Mouse (Mus musculus): ENCODE results near the gene Exosc1. TPM values are rescaled to one million over a fixed set of nuclear protein-coding genes. Genes with fewer than 3 reads are reported as not detected.

Exosc1 gene
- total RNA-seq (2021): 10 to 100 TPM; 25.8 to 26.8 TPM
- long read RNA-seq, experiment 1, transcript Exosc1-201 (8 exons, 1,018 nt): major isoform, 17 of 19 reads
- long read RNA-seq, experiment 1, partial matches to known transcripts: 0 of 19 reads
- long read RNA-seq, experiment 1, other reads (novel, unspliced or antisense): 2 of 19 reads
- long read RNA-seq, experiment 2, transcript Exosc1-201 (8 exons, 1,018 nt): major isoform, 25 of 32 reads
- long read RNA-seq, experiment 2, partial matches to known transcripts: 4 of 32 reads
- long read RNA-seq, experiment 2, other reads (novel, unspliced or antisense): 3 of 32 reads

- DNase-seq (ENCODE audit: low spot score in 2 of 2): peak; percentile 97 to 98
Measured at GRCm38 (mm10) chr19:41933179-41934086, at the start of gene Exosc1, which contains the start of gene Zdhhc16. Gene Exosc1 (minus strand): TSS chr19:41933423. Gene Zdhhc16 (plus strand): TSS chr19:41933480.

- DNase-seq (ENCODE audit: low spot score in 2 of 2): no peak
Measured at GRCm38 (mm10) chr19:41982791-41983150, 49.5 kb upstream of the Exosc1 start.

DNA sequence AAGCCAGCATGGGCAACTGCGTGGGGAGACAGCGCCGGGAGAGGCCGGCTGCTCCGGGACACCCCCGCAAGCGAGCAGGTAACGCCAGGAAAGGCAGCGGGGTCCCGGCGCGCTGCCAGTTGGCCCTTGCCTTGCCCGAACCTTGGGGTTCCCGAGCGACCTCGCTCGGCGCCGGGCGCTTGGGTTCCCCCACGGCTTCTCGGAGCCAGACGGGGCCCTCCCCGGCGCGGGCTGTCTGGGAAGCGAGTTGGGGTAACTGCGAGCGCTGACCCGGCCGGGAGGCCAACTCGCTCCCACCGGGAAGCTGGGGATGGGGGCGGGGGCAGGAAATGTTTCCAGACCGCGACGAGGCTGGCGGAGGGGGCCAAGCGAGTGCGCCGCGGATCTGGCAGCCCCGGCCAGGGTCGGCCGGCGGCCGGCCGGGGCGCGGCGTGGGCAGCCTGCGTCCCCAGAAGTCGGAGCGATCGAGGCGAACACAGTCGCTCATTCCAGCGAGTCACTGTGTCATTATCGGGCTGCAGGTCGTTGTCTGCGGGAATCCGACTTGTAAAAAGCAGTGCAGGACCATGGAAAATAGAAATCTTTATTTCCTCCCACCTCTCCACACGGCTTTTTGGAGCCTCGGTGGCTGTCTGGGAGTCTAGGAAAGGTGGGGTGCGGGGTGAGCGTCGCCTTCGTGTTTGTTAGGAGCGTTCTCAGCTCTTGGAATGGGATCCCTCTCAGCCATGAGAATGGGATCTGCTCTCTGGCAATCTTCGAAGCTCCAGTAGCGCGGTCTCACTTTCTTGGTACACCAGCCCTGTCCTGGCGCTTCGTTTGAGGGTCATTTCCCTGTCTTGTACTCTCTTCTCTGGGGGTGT is 48.9 kb upstream of the Exosc1 start:
- DNase-seq (ENCODE audit: low spot score in 2 of 2): peak; percentile 63 to 69

GRCm38 (mm10) chr19:41981595-41981927 is 48.3 kb upstream of the Exosc1 start, which contains the start of gene Ubtd1:
Gene Ubtd1 (plus strand): TSS chr19:41981763.
- no peak for DNase-seq (ENCODE audit: low spot score in 2 of 2)

DNA sequence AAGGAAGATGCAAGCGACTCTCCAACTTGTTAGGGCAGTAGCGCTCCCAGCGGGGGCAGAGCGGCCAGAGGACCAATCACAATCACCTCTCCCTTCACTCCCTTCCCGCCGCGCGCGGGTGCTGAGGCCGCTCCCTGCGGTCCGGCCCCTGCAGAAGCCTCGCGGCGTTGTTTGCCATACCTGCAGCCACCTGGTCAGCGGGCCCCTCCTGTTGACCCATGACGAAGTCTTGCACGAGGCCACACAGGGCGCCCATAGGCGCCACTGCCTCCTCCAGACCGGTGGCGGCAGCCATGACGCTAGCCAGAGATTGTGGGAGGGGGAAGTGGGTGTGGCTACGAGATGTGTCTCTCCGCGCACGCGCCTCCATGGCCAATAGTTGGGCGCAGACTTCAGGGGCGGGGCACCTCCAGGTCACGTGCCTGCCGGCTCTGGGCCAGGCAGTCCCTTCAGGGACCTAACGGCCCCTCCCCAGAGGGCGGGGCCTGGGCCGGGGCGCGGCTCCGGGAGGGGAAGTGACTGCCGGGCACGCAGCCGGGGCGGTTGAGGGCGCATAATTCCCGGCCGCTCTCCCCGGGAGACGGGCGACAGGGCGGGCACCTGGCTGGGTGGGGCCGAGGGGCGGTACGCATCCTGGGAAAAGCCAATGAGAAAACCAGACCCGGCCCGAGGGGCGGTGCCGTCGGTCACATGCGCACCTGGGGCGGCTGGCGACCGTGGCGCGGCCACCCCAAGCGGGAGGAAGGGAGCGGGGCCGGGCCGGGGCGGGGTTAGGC is 47.8 kb upstream of the Exosc1 start, which contains the start of gene Mms19:
Gene Mms19 (minus strand): TSS at position 339 of the 776 bp plus-strand sequence.
- DNase-seq (ENCODE audit: low spot score in 2 of 2): peak; percentile 96 to 97

DNA sequence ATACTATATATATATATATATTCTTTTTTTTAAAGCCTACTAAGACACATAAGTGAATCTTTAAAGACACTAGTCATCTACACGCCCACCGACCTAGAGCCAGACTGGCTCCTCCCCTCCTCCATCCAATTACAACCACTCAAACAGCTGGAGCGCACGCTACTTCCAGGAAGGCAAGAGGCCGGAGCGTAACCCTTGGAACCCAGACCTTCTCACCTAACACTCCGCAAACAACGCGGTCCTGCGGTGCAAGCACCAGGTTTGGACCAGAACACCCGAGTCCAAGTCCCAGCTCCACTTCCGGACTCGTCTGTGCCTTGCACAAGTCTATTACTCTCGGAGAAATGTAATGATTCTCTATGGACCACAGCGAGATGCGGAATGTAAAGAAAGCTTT is 47.2 kb upstream of the Exosc1 start:
- peak; percentile 30 to 45 for DNase-seq (ENCODE audit: low spot score in 2 of 2)

DNA sequence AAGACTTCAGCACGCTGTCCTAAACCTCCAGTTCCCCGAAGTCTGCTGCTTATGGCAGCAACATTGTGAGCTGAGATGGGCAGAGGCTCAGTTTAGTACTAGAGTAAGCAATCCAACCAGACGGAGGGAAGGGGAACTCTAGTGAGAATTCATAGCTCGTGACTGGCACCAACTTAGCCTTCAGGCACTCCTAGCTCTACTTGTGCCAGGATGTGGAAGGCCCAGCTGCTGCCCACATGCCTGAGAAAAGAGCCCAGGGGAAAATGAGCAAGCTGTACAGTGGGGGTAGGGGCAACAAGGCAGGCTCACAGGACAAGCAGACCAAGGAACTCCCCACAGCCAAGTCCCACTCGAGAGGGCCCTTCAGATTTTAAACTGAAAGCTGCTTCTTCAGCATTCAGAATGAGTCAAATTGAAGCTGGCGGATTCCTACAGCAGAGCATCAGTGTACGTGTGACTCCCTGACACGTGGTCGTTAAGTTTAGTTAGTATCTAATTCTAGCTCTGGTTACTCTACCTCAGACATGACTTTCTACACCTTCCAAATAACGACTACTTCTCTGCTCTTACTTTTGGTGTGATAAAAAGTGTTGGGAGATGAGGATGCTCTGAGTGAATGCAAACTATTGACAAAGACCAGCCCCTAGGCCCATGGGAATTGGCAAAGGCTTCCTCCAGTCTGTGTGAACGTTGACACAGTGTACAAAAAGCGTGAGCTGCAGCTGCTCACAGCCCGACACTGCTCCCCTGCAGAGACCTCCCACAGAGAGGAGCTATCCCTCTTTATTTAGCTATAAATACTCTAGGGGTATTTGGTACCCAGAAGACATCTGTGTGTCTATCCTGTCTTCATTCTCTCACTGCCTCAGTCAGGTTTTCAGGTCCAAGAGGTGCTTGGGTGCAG is 40.9 kb upstream of the Exosc1 start:
- DNase-seq (ENCODE audit: low spot score in 2 of 2): no peak

DNA sequence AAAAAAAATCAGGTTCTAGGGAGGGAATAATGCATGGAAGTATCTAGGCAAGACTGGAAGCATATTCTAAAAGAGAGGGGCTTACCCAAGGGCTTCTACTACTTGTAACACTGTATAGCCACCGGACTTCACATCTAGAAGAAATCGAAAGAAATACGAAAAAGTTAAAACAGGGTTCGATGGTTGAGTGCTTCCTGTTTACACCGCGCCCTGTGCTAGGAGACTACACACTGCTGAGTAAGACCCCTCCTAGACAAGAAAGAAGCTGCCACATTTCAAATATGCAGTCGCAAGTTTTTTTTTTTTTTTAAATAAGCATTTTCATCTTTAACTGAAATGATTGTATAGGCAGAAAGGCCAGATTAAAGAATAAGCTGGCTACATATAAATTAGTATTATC is 36.4 kb upstream of the Exosc1 start:
- DNase-seq (ENCODE audit: low spot score in 2 of 2): no peak

GRCm38 (mm10) chr19:41953574-41953973 is 20.4 kb upstream of the Exosc1 start:
- no peak for DNase-seq (ENCODE audit: low spot score in 2 of 2)

- DNase-seq (ENCODE audit: low spot score in 2 of 2): no peak
Measured at GRCm38 (mm10) chr19:41952287-41952686, 19.1 kb upstream of the Exosc1 start.

- no peak for DNase-seq (ENCODE audit: low spot score in 2 of 2)
Measured at GRCm38 (mm10) chr19:41943841-41944240, 10.6 kb upstream of the Exosc1 start.

- no peak for DNase-seq (ENCODE audit: low spot score in 2 of 2)
Measured at GRCm38 (mm10) chr19:41938539-41938938, 5.3 kb upstream of the Exosc1 start.

- DNase-seq (ENCODE audit: low spot score in 2 of 2): no peak
Measured at GRCm38 (mm10) chr19:41935921-41936320, 2.7 kb upstream of the Exosc1 start.

DNA sequence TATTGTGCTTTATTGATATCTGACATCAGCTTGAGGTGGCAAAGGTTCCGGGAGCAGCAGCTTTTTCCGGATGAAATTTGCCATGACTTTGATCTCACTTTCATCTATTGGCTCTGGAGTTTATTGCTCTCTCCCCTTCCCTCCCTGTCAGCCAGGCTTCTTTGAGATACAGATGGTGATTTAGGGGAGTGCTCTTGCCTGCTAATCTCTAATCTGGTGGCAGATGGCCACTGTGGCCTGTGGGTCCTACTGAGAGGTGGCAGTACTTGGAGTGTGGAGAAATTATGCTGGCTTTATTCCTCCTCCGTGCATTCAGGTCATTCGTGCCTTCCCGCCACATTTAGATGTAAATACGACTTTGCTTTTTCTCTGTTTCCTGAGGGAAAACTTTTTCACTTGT is 901 bp upstream of the Exosc1 start:
- no peak for DNase-seq (ENCODE audit: low spot score in 2 of 2)

DNA sequence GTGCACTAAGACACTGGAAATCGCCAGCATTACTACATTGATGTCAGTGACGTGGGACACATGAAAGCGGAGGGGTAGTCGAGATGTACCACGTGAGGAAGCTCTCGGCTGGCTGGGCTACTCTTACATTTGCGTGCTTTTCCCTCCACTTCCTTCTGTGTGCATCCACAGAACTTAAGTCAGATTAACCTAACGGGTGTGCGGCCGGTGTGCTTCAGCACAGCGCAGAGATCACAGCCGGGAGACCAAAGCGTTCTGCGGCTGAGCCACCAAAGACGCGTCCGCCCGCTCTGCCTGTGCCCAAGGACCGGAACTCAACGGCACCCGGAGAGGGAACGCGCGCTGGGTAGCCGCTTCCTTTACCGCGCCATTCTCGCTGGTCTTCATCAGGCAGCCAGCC is 537 bp downstream of the Exosc1 start:
- no peak for DNase-seq (ENCODE audit: low spot score in 2 of 2)

- DNase-seq (ENCODE audit: low spot score in 2 of 2): no peak
Measured at GRCm38 (mm10) chr19:41920412-41921067, 12.7 kb downstream of the Exosc1 start.

DNA sequence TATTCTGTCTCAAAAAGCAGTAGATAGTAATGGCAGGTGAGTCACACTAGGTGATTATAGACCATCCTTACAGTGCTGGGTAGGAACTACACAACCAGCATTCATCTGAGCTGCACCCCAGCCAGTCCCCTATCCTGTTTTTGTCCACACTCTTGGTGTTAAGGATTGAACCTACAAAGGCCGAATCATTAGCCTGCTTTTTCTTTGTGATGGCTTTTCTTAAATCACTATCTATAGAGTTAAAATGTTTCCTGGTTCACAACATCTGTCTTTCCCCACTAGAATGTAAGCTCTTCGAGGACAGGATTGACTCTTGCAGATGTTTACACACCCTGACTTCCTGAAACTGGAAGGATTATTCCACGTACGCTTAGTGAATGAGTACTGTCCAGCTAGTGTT is 13.8 kb downstream of the Exosc1 start:
- no peak for DNase-seq (ENCODE audit: low spot score in 2 of 2)

- DNase-seq (ENCODE audit: low spot score in 2 of 2): no peak
Measured at GRCm38 (mm10) chr19:41916853-41917252, 16.4 kb downstream of the Exosc1 start.

- DNase-seq (ENCODE audit: low spot score in 2 of 2): no peak
Measured at GRCm38 (mm10) chr19:41915294-41915693, 17.9 kb downstream of the Exosc1 start.

All from adrenal gland, adult 18-20 months (tissue).